Mouse (Mus musculus): ENCODE results near the gene Plxnb2. TPM values are rescaled to one million over a fixed set of nuclear protein-coding genes. Genes with fewer than 3 reads are reported as not detected.

Gene Plxnb2
- total RNA-seq, 4 experiments from 2014 or later, result 92.5 to 104 (median 99.6) TPM

GRCm38 (mm10) chr15:89179630-89179964 is 991 bp downstream of the Plxnb2 start:
- no peak for DNase-seq (ENCODE audit: low spot score)

- DNase-seq (ENCODE audit: low spot score), result peak; percentile 79
These were observed 1.5 kb downstream of the Plxnb2 start for GRCm38 (mm10) chr15:89178954-89179629.

GRCm38 (mm10) chr15:89178260-89178860 is 2.2 kb downstream of the Plxnb2 start:
- no peak for DNase-seq (ENCODE audit: low spot score)

GRCm38 (mm10) chr15:89177576-89178259 is 2.9 kb downstream of the Plxnb2 start:
- DNase-seq (ENCODE audit: low spot score), result no peak

GRCm38 (mm10) chr15:89177121-89177520 is 3.5 kb downstream of the Plxnb2 start:
- DNase-seq (ENCODE audit: low spot score), result peak; percentile 92

- DNase-seq (ENCODE audit: low spot score), result no peak
These were observed 5.0 kb downstream of the Plxnb2 start for GRCm38 (mm10) chr15:89175411-89176155.

- no peak for DNase-seq (ENCODE audit: low spot score)
These were observed 5.7 kb downstream of the Plxnb2 start for GRCm38 (mm10) chr15:89174889-89175339.

- DNase-seq (ENCODE audit: low spot score), result peak; percentile 49
These were observed 6.7 kb downstream of the Plxnb2 start for GRCm38 (mm10) chr15:89173906-89174214.

GRCm38 (mm10) chr15:89173024-89173905 is 7.3 kb downstream of the Plxnb2 start:
- no peak for DNase-seq (ENCODE audit: low spot score)

- no peak for DNase-seq (ENCODE audit: low spot score)
These were observed 8.2 kb downstream of the Plxnb2 start for GRCm38 (mm10) chr15:89172276-89172935.

GRCm38 (mm10) chr15:89171526-89172051 is 9.0 kb downstream of the Plxnb2 start:
- DNase-seq (ENCODE audit: low spot score), result no peak

- DNase-seq (ENCODE audit: low spot score), result no peak
These were observed 10.5 kb downstream of the Plxnb2 start for GRCm38 (mm10) chr15:89170102-89170501.

- DNase-seq (ENCODE audit: low spot score), result peak; percentile 82
These were observed 11.2 kb downstream of the Plxnb2 start for GRCm38 (mm10) chr15:89169431-89169830.

GRCm38 (mm10) chr15:89168922-89169321 is 11.7 kb downstream of the Plxnb2 start:
- DNase-seq (ENCODE audit: low spot score), result no peak

GRCm38 (mm10) chr15:89165478-89165877 is 15.1 kb downstream of the Plxnb2 start:
- DNase-seq (ENCODE audit: low spot score), result no peak

- no peak for DNase-seq (ENCODE audit: low spot score)
These were observed 19.2 kb downstream of the Plxnb2 start for GRCm38 (mm10) chr15:89161397-89161796.

GRCm38 (mm10) chr15:89158516-89158915 is 22.1 kb downstream of the Plxnb2 start:
- no peak for DNase-seq (ENCODE audit: low spot score)

GRCm38 (mm10) chr15:89157954-89158353 is 22.6 kb downstream of the Plxnb2 start:
- peak; percentile 67 for DNase-seq (ENCODE audit: low spot score)

- DNase-seq (ENCODE audit: low spot score), result no peak
These were observed 28.3 kb downstream of the Plxnb2 start for GRCm38 (mm10) chr15:89152312-89152711.

GRCm38 (mm10) chr15:89150041-89150390 is 30.6 kb downstream of the Plxnb2 start:
- DNase-seq (ENCODE audit: low spot score), result no peak

Measured in heart, adult 8-10 months (tissue).